Mouse (Mus musculus) small intestine, adult 2 months (tissue): ENCODE results near the gene Sntb2.

Source experiments
- CTCF ChIP-seq: fragments of 200-500 bp; IDR thresholded peaks from 2 replicates; pipeline ENCODE4 v1.5.1; 2012; ENCODE audit warnings: low read depth, mild to moderate bottlenecking, control low read depth, inconsistent platforms, low read length, moderate library complexity, mixed read lengths; ENCODE audit not compliant: insufficient replicate concordance, insufficient read length; ENCODE audit errors: extremely low read depth
- POLR2A ChIP-seq: fragments of 200-500 bp; IDR thresholded peaks from 2 replicates; pipeline ENCODE4 v1.6.1; 2012; ENCODE audit warnings: low read depth, mild to moderate bottlenecking, control low read depth, inconsistent platforms, low read length, moderate library complexity

DNA sequence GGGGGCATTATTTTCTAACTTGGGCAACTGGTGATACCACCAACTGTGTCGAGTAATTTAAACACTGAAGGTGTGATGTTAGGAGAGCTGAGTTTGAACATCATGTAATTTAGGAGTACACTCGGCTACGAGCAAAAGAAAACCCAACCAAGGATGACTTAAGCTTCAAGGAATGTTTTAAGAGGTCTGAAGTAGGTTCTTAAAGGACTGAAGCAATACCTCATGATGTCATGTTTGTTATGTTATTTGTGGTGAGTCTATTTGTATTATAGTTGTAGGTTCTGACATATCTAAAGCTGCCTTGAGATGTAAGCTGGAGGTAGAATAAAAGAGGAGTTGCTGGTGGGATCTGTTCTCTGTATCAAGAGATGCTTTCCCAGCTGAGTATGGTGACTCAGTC is 34.4 kb downstream of the Sntb2 start:
- TF ChIP-seq CTCF = no peak
- TF ChIP-seq POLR2A = no peak
